Mouse (Mus musculus) 416B (cell line): Measurements from ENCODE around the gene Vwa5b2.
A peak's percentile ranks its signal among the peaks of the same experiment; 100 is the strongest.

ENCODE experiments used
- DNase-seq: peaks from one replicate; pipeline ENCODE4 v3.0.0; 2011; ENCODE audit warnings: low read depth

Gene Vwa5b2

GRCm38 (mm10) chr16:20610501-20611356, 21.5 kb downstream of the Vwa5b2 start:
- DNase-seq: peak; percentile 93

DNA sequence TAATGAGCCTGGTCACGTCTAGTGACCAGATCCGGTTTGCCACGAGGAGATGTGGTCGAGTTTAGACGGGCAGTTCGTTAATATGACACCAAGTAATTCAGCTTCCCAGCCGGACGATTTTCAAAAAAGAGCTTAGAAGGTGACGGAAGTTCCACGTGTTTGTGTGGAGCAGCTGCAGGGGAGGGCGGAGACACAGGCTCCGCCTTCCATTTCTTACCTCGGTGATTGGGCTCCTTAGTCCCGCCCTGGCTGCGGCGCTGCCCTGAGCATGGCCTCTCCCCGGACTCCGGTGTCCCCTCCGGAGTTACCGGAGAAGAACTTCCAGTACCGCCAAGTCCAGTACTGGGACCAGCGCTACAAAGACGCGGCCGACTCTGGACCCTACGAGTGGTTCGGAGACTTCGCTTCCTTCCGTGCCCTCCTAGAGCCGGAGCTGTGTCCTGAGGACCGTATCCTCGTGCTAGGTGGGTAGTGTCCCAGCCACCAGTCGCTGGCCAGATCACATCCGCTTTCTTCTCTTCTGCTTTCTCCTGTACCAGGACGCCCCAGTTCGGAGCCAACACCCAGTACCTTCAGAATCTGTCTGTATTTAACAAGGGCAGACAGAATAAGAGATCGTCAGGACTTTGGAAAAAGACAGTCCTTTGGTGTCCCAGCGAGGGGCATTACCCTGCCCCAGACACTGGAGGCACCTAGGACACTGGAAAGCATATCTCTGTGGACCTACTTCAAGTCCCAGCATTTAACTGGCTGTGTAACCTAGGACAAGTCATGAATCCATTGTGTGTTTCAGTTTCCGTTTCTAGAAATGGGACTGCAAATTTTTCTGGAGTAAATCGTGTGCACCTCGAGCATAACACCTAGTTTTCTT, 22.3 kb downstream of the Vwa5b2 start, which contains the start of the genes Eef1akmt4, Gm49333 and Alg3:
TSS of gene Eef1akmt4 (plus strand) at position 237 of the 871 bp plus-strand sequence.
TSS of gene Gm49333 (plus strand) at position 254 of the 871 bp plus-strand sequence.
TSS of gene Alg3 (minus strand) at position 379 of the 871 bp plus-strand sequence.
- peak; percentile 99 for DNase-seq

DNA sequence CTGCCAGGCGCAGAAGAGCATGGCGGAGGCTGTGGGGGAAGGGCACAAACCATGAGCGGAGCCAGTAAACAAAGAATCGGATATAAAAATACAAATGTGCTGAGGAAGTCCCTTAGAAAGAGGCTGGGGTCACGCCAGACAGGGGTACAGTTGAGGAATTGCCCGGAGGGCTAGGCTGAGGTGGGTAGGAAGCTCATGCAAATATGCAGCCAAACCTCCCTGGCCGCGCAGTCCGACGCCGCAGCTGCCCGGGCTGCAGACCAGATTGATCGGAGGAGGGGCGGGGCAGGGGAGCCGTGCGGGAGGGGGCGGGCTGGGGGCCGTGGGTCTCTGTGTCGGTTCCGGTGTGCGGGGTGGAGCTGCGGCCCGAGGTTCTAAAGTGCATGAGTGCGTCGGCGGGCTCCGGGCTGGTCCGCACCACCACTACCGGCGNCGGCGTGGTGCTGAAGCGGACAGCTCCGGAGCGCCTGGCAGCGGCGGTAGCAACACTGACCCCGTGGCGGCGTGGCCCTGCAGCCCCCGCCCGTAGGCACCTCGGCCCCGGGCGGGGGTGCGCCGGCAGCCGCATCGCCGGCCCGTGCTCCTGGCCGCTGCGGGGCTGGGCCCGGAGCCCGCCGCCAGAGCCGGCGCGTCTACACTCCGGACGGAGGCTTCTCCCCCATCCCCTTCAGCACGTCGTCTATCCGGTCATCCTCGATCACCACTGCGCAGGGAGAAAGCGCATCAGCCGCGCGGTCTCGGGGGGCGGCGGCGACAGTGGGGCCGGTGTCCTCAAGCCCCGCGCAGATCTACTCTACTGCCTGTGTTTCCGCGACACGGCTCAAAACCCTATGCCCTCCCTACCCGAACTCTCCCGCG, 30.5 kb downstream of the Vwa5b2 start:
- DNase-seq: no peak

DNA sequence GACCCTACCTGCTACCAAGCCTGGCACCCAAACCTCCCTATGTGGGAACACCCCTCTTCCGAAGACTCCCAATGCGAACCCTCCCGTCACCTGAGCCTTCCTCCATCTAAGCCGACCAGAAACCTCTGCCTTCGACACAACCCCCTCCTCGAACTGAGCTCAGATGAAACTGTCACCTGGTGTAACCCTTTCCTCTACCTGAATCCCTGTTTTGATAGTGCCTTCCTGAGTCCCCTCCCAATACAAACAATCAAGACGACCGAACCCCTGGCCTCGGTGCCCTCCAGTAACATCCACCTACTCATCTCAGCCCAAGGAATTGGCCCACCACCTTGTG, 31.1 kb downstream of the Vwa5b2 start:
- no peak for DNase-seq

- DNase-seq: no peak
These were observed 31.5 kb downstream of the Vwa5b2 start for GRCm38 (mm10) chr16:20620751-20621190.

GRCm38 (mm10) chr16:20621191-20621990, 32.1 kb downstream of the Vwa5b2 start, which contains the start of gene Camk2n2:
TSS of gene Camk2n2 (minus strand) at chr16:20621287.
- DNase-seq: peak; percentile 62

- peak; percentile 96 for DNase-seq
These were observed 32.9 kb downstream of the Vwa5b2 start for GRCm38 (mm10) chr16:20621991-20622685.

- peak; percentile 17 for DNase-seq
These were observed 33.9 kb downstream of the Vwa5b2 start for GRCm38 (mm10) chr16:20623211-20623610.

DNA sequence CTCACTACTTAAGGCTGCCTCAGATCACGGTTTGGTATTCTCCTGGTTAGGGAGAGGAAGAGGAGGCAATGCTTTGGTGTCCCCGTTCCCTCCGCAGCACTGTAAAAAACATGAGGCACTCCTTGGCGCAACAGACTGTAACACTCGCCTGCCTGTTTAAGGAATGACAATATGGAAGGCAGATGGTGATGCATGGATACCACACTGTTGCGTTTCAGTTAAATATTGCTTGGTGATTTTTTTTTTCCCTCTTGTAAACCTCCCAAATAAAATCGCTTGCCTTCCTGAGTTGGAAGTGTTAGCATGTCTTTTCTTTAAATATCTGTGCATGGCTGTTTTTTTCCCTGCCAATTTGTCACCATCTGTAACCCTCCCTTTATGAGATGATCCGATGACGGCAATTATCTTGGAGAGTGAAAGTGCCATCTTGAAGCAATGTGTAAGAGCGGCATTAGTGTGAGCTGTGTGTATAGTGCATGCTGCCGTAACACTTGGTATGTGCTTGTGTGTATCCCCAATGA, 39.7 kb downstream of the Vwa5b2 start:
- DNase-seq: no peak

- DNase-seq: no peak
These were observed 40.7 kb downstream of the Vwa5b2 start, which contains the start of gene Ece2 for GRCm38 (mm10) chr16:20629731-20630634. TSS of gene Ece2 (plus strand) at chr16:20629828.

DNA sequence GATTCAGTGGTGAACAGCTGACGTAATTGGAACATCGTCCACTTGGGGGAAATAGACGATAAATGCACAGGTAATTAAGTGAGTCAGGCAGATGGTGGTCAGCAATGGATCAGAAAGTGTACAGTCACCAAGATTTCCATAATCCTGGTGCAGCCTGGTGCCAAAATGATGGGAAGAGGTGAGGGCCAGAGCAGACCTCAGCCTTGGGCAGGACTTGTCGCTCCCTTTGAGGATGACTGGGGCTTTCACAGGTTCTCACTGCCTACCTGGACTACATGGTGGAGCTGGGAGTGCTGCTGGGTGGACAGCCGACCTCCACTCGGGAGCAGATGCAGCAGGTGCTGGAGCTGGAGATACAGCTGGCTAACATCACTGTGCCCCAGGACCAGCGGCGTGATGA, 48.1 kb downstream of the Vwa5b2 start:
- DNase-seq: no peak

GRCm38 (mm10) chr16:20638367-20638766, 49.1 kb downstream of the Vwa5b2 start:
- no peak for DNase-seq

GRCm38 (mm10) chr16:20642161-20642560, 52.9 kb downstream of the Vwa5b2 start:
- peak; percentile 64 for DNase-seq

- no peak for DNase-seq
These were observed 54.6 kb downstream of the Vwa5b2 start for GRCm38 (mm10) chr16:20643911-20644310.

- DNase-seq: peak; percentile 92
These were observed 62.0 kb downstream of the Vwa5b2 start, which contains the start of gene Psmd2 for GRCm38 (mm10) chr16:20651076-20651946. TSS of gene Psmd2 (plus strand) at chr16:20651652.

- no peak for DNase-seq
These were observed 62.7 kb downstream of the Vwa5b2 start for GRCm38 (mm10) chr16:20651947-20652310.

DNA sequence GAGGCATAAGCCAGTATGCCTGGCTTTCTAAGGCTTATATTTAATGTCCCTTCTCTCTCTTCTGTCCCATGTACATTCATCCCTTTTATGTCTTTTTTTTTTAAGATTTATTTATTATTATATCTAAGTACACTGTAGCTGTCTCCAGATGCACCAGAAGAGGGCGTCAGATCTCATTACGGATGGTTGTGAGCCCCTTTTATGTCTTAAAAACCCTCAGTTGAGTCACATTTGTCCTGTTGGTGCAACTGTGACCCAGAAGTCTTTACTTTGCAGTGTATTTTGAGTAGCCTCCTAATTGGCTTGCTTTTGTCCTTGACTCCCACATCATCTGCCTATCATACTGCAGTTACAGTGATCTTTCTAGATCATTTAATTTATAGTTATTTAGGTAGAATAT, 64.0 kb downstream of the Vwa5b2 start:
- DNase-seq: peak; percentile 64
